Mouse (Mus musculus) small intestine, adult 2 months (tissue): ENCODE results near the gene Zdhhc5. TPM values are rescaled to one million over a fixed set of nuclear protein-coding genes. Genes with fewer than 3 reads are reported as not detected.
"Not testable (repeated sequence)": the region's sequence is repeated elsewhere in the genome, so short reads cannot be mapped to it uniquely, and the experiment has no call there.

Experiments
- H3K27ac ChIP-seq: fragments of 200-500 bp; 2 replicates; pipeline ENCODE4 v1.5.1; 2012; ENCODE audit warnings: low read depth, low read length, control low read depth, inconsistent platforms; ENCODE audit not compliant: insufficient read depth
- H3K27me3 ChIP-seq: fragments of 200-500 bp; 2 replicates; pipeline ENCODE4 v1.6.1; 2012; ENCODE audit warnings: mild to moderate bottlenecking, moderate library complexity, low read length, inconsistent platforms; ENCODE audit not compliant: control insufficient read depth, insufficient read depth
- H3K36me3 ChIP-seq: fragments of 200-500 bp; 2 replicates; pipeline ENCODE4 v1.6.1; 2012; ENCODE audit warnings: mild to moderate bottlenecking, low read length, control low read depth, inconsistent platforms; ENCODE audit not compliant: control insufficient read depth, insufficient read depth
- H3K4me1 ChIP-seq: fragments of 200-500 bp; 2 replicates; pipeline ENCODE4 v1.6.1; 2012; ENCODE audit warnings: low read length, inconsistent platforms, mixed read lengths; ENCODE audit not compliant: control insufficient read depth, insufficient read depth, insufficient read length
- H3K4me3 ChIP-seq: fragments of 200-500 bp; 2 replicates; pipeline ENCODE4 v1.5.1; 2012; ENCODE audit warnings: low read depth, mild to moderate bottlenecking, control low read depth, inconsistent platforms, low read length, moderate library complexity
- CTCF ChIP-seq: fragments of 200-500 bp; IDR thresholded peaks from 2 replicates; pipeline ENCODE4 v1.5.1; 2012; ENCODE audit warnings: low read depth, mild to moderate bottlenecking, control low read depth, inconsistent platforms, low read length, moderate library complexity, mixed read lengths; ENCODE audit not compliant: insufficient replicate concordance, insufficient read length; ENCODE audit errors: extremely low read depth
- POLR2A ChIP-seq: fragments of 200-500 bp; IDR thresholded peaks from 2 replicates; pipeline ENCODE4 v1.6.1; 2012; ENCODE audit warnings: low read depth, mild to moderate bottlenecking, control low read depth, inconsistent platforms, low read length, moderate library complexity
- WGBS: fragments of 180-500 bp; shearing (Covaris S2); methylation state at CpG from one replicate; pipeline ENCODE4 v1.1.7; 2018; 5-methylcytosine and 5-hydroxymethylcytosine counted together
- polyA plus RNA-seq: library from polyadenylated mRNA; depleted of rRNA; stranded (reverse); fragments of >200 nt; gene quantifications from 2 replicates; pipeline ENCODE4 v1.2.3, GENCODE M21; 2012

The Zdhhc5 gene
- polyA plus RNA-seq, 1 experiment: 46.1 TPM

GRCm38 (mm10) chr2:84677270-84677967, 37.6 kb downstream of the Zdhhc5 start:
- H3K27me3 ChIP-seq: no peaks in the 10 kb centered on the region
- TF ChIP-seq CTCF (peak; percentile 42; the same call in 1 of the 2 replicates), POLR2A (no peak)
- no peaks in the 10 kb centered on the region for H3K4me1 ChIP-seq
- H3K27ac ChIP-seq: peak overlapping the region; percentile 58
- H3K36me3 ChIP-seq: peaks cover 25% of the 10 kb centered on the region
- 3% methylated on average over 22 of the region's 22 CpGs for WGBS
- peak overlapping the region; percentile 71 for H3K4me3 ChIP-seq

DNA sequence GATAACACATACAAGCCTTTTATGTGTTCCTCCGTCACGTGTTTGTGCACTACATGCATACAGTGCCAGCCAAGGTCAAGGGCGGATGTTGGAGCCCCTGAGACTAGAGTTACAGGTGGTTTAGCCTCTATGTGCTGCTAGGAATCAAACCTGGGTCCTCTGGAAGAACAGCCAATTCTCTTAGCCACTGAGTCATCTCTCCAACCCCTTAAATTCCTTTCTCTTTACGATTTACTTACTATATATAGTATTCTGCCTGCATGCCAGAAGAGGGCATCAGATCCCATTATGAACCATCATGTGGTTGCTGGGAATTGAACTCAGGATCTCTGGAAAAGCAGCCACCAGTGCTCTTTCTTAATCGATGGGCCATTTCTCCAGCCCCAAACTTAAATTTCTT, 43.4 kb downstream of the Zdhhc5 start:
- H3K36me3 ChIP-seq: peaks cover 21% of the 10 kb centered on the region
- not testable (repeated sequence) for H3K27ac ChIP-seq, H3K4me1 ChIP-seq, H3K4me3 ChIP-seq, H3K27me3 ChIP-seq
- WGBS: 68% methylated on average over 4 of the region's 5 CpGs

DNA sequence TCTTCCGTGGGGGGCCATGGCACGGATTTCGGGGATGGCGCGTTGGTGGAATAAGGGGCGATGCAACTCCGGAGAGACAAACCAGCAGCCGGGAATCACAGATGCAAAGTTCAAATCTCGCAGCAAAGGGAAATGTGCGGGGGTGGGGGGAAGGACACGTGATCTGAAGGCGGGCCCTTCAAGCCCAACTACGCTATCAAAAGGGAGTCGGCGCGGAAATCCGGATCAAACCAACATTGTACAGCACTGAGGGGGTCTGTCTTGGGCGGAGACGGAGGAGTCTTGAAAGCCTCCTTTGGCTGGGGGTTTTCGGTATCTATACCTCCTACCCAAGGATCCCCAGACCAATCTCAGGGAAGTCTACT, 44.4 kb downstream of the Zdhhc5 start, which contains the start of gene Selenoh:
Selenoh (minus strand) TSS at position 202 of the 365 bp plus-strand sequence.
- peak within 1 kb of the TSS; percentile 98 for H3K4me3 ChIP-seq
- no peaks in the 10 kb centered on the region for H3K27me3 ChIP-seq
- peaks cover 3% of the 10 kb centered on the region for H3K4me1 ChIP-seq
- H3K36me3 ChIP-seq: peaks cover 21% of the 10 kb centered on the region
- peak within 1 kb of the TSS; percentile 38 for H3K27ac ChIP-seq
- TF ChIP-seq CTCF (no peak), POLR2A (peak; percentile 48; the same call in 1 of the 2 replicates)
- WGBS: under 1% methylated on average over 20 of the region's 20 CpGs

DNA sequence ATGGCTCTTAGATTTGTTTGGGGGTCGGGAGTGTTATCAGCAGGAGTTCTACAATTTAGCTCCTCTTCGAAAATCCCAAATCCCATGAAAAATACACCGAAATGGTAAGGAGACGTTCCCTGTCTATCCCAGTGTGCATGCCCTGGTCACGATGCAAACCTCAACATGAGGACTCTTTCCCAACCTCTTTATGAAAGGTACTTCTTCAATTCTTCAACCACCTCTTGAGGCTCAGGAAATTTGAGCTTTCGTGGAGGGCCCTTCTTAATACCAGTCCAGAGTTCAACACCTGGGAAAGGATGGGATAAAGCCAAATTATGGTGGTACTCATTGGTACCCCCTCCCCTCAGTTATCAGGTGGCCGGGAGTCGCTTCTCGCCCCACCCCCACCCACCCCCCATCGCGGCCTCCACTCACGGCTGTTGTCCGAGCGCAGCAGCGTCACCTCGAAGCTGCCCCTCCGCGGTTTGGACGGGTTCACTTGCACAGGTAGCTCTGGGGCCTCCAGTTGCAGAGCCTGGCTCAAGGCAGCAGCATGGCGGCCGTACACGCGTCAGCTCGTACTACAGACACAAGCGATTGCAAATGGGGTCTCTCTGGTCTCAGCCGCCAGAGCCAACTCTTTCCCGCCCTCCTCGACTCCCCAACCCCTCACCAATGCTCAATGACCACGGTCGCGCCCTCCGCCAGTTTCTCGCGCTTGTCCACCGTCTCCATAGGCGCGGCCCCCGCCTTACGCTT, 45.0 kb downstream of the Zdhhc5 start:
- Histone ChIP-seq H3K4me3 (peak overlapping the region; percentile 98), H3K27me3 (no peaks in the 10 kb centered on the region), H3K4me1 (peaks cover 3% of the 10 kb centered on the region), H3K27ac (peak overlapping the region; percentile 33; the same call in 1 of the 2 replicates), H3K36me3 (peaks cover 17% of the 10 kb centered on the region)
- TF ChIP-seq CTCF (no peak), POLR2A (no peak)
- WGBS: 3% methylated on average over 39 of the region's 39 CpGs

DNA sequence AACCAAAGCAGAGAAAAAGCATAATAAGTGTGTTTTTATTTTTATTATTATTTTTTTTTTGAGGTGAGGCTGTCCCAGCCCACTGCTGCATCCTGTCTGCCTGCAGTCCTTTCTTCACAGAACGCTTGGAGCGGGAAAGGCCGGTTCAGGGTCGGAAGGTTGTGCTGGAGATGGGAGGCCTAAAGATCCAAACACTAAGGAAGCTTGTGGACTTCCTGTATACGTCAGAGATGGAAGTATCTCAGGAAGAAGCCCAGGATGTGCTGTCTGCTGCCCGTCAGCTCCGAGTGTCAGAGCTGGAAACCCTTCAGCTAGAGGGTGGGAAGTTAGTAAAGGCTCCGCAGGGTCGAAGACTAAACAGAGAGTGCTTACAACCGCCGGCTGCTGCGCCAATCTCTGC, 48.9 kb downstream of the Zdhhc5 start:
- no peaks in the 10 kb centered on the region for H3K27me3 ChIP-seq
- no peaks in the 10 kb centered on the region for H3K36me3 ChIP-seq
- H3K27ac ChIP-seq: no peak overlapping the region
- no peak overlapping the region for H3K4me3 ChIP-seq
- WGBS: 76% methylated on average over 12 of the region's 12 CpGs
- TF ChIP-seq CTCF (no peak), POLR2A (no peak)
- H3K4me1 ChIP-seq: peaks cover 3% of the 10 kb centered on the region

DNA sequence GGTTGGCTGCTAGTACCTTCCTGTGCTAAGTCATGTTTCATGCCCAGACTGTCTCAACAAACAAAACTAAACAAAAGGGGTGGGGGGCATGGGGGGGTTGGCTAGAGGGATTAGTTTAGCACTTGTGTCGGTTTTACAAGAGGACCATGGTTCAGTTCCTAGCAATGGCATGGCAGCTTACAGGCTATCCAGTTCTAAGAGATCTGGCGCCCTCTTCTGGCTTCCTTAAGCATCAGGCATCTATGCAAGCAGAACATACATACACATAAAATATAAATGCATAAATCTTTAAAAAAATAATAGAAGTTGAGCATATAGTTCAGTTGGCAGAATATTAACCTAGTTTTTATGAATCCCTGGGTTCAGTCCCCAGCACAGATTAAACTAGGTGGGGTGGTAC, 52.1 kb downstream of the Zdhhc5 start:
- no peaks in the 10 kb centered on the region for H3K27me3 ChIP-seq
- no peak overlapping the region for H3K4me3 ChIP-seq
- H3K4me1 ChIP-seq: 0 out of 2 replicates have a peak, but pooled peaks cover under 1% of the 10 kb centered on the region
- H3K36me3 ChIP-seq: no peaks in the 10 kb centered on the region
- TF ChIP-seq POLR2A (no peak), CTCF (peak; percentile 35; the same call in 1 of the 2 replicates)
- 45% methylated on average over 2 of the region's 2 CpGs for WGBS
- no peak overlapping the region for H3K27ac ChIP-seq

GRCm38 (mm10) chr2:84660253-84660652, 54.7 kb downstream of the Zdhhc5 start:
- H3K36me3 ChIP-seq: no peaks in the 10 kb centered on the region
- WGBS: 40% methylated on average over 3 of the region's 3 CpGs
- no peaks in the 10 kb centered on the region for H3K27me3 ChIP-seq
- no peak overlapping the region for H3K27ac ChIP-seq
- H3K4me3 ChIP-seq: no peak overlapping the region
- 0 out of 2 replicates have a peak, but pooled peaks cover 1% of the 10 kb centered on the region for H3K4me1 ChIP-seq
- TF ChIP-seq CTCF (peak; percentile 22; the same call in 1 of the 2 replicates), POLR2A (no peak)
